Mouse (Mus musculus): ENCODE measurements around the gene Gatad2a.

DNA sequence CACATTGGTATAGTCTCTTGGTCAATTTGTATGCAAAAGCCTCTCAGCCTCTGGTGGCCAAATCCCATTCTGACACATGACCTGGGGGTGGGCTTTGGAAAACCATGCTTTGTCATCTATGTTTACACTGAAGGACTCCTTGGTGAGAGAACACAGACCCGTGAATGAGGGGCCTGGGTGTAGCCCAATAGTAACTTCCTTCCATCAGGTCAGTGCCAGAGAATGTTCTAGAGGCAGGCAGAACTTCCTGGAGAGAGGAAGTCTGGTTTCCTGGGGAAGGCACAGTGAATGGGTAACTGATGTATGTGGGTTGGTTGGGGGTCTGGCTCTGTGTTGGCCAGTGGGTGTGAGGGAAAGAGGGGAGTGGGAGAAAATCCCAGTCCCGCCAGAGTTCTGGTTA is 9.0 kb upstream of the Gatad2a start:
- no peak for TF ChIP-seq CTCF (IDR thresholded peaks at IDR 0.05; ENCODE audit: borderline replicate concordance, insufficient read depth, low read length)
- TF ChIP-seq POLR2A (IDR thresholded peaks at IDR 0.05; ENCODE audit: low read depth, low read length): no peak
